Mouse (Mus musculus) forebrain, embryonic 16.5 days (tissue): ENCODE results near the gene Topaz1. TPM values are rescaled to one million over a fixed set of nuclear protein-coding genes. Genes with fewer than 3 reads are reported as not detected.

Source experiments
- polyA plus RNA-seq: library from polyadenylated mRNA; unstranded; fragments of >200 nt; fragmentation: Nextera tagmentation; extraction: Ambion mirVana; gene quantifications from 2 replicates; pipeline ENCODE4 v1.2.1, GENCODE M21; 2015

Topaz1 gene
- polyA plus RNA-seq, 1 experiment from 2014 or later = not detected

Other genes starting within 250 kb of the Topaz1 start
- gene Tcaim, start 58.2 kb downstream of the Topaz1 start, polyA plus RNA-seq = 7.8 and 9.3 TPM in 2 replicates
- gene Gm35549, start 96.7 kb downstream of the Topaz1 start, polyA plus RNA-seq = 0.99 TPM in 1 of 2 replicates, not detected in the other
- gene Zfp445, start 118.7 kb downstream of the Topaz1 start, polyA plus RNA-seq = 132 and 142 TPM in 2 replicates
- 3.2 and 5.8 TPM in 2 replicates for gene Zkscan7, start 138.3 kb downstream of the Topaz1 start, polyA plus RNA-seq
- 20.8 and 23.1 TPM in 2 replicates for gene Zfp105, start 175.7 kb downstream of the Topaz1 start, polyA plus RNA-seq
- gene 1110059G10Rik, start 203.7 kb downstream of the Topaz1 start, polyA plus RNA-seq = 32.9 and 34.0 TPM in 2 replicates
- 26.1 and 26.8 TPM in 2 replicates for gene Kif15, start 203.7 kb downstream of the Topaz1 start, polyA plus RNA-seq